Mouse (Mus musculus) midbrain, postnatal 0 days (tissue): ENCODE measurements around the gene Nfam1. TPM values are rescaled to one million over a fixed set of nuclear protein-coding genes. Genes with fewer than 3 reads are reported as not detected.

Source experiments
- ATAC-seq: fragments of 200-750 bp; cut with Nextera tagmentation; 2 replicates; pipeline ENCODE4 v1.8.0; 2017; ENCODE audit warnings: moderate number of reproducible peaks, mild to moderate bottlenecking, moderate TSS enrichment, moderate library complexity; ENCODE audit not compliant: low FRiP score
- DNase-seq: peaks from one replicate; pipeline ENCODE4 v3.0.0-alpha.2; 2015; ENCODE audit warnings: low spot score
- H3K27ac ChIP-seq: fragments of 300-500 bp; sonication (generic); 2 replicates; pipeline ENCODE4 v1.5.1; 2014; ENCODE audit warnings: low read depth, mild to moderate bottlenecking, low read length, mixed read lengths
- H3K27me3 ChIP-seq: fragments of 300-500 bp; sonication (generic); 2 replicates; pipeline ENCODE4 v1.6.1; 2014; ENCODE audit warnings: low read length, control low read depth, mixed read lengths; ENCODE audit not compliant: insufficient read depth
- H3K36me3 ChIP-seq: fragments of 300-500 bp; sonication (generic); 2 replicates; pipeline ENCODE4 v1.6.1; 2014; ENCODE audit warnings: low read length, control low read depth, mixed read lengths; ENCODE audit not compliant: insufficient read depth
- H3K4me1 ChIP-seq: fragments of 300-500 bp; sonication (generic); 2 replicates; pipeline ENCODE4 v1.6.1; 2014; ENCODE audit warnings: mild to moderate bottlenecking, control low read depth, antibody characterized with exemption, low read length, mixed read lengths; ENCODE audit not compliant: insufficient read depth
- H3K4me2 ChIP-seq: fragments of 300-500 bp; sonication (generic); 2 replicates; pipeline ENCODE4 v1.6.1; 2014; ENCODE audit warnings: low read depth, mild to moderate bottlenecking, low read length, mixed read lengths; ENCODE audit not compliant: poor library complexity, severe bottlenecking
- H3K4me3 ChIP-seq: fragments of 300-500 bp; sonication (generic); 2 replicates; pipeline ENCODE4 v1.5.1; 2014; ENCODE audit warnings: low read depth, mild to moderate bottlenecking, low read length, moderate library complexity
- H3K9ac ChIP-seq: fragments of 300-500 bp; sonication (generic); replicated peaks from 2 replicates; pipeline ENCODE4 v1.6.1; 2014; ENCODE audit warnings: mild to moderate bottlenecking, low read length, moderate library complexity, mixed read lengths; ENCODE audit not compliant: poor library complexity, severe bottlenecking
- H3K9me3 ChIP-seq: fragments of 300-500 bp; sonication (generic); 2 replicates; pipeline ENCODE4 v1.6.1; 2016; ENCODE audit warnings: low read length, control low read depth
- CTCF ChIP-seq: IDR thresholded peaks from 2 replicates; pipeline ENCODE4 v1.5.1; 2016; ENCODE audit warnings: antibody characterized with exemption, mild to moderate bottlenecking
- WGBS: fragments of 180-500 bp; shearing (Covaris S2); extraction: QIAGEN DNeasy Blood & Tissue Kit; methylation state at CpG from one replicate; pipeline ENCODE4 v1.1.7; 2014; 5-methylcytosine and 5-hydroxymethylcytosine counted together
- polyA plus RNA-seq: library from polyadenylated mRNA; unstranded; fragments of >200 nt; fragmentation: Nextera tagmentation; extraction: Ambion mirVana; gene quantifications from 2 replicates; pipeline ENCODE4 v1.2.1, GENCODE M21; 2015
- total RNA-seq: library from RNA; depleted of rRNA; stranded (reverse); fragments of >200 nt; gene quantifications from 2 replicates; pipeline ENCODE4 v1.2.3, GENCODE M21; 2014

Gene Nfam1
- total and polyA plus RNA-seq, 2 experiments from 2014 or later = 1.9 to 4.1 TPM

GRCm38 (mm10) chr15:83043362-83043708 is 10.2 kb upstream of the Nfam1 start:
- 63% methylated on average over 22 of the region's 22 CpGs for WGBS
- Histone ChIP-seq H3K27me3 (no peaks in the 10 kb centered on the region), H3K9me3 (no peaks in the 10 kb centered on the region), H3K4me3 (no peak overlapping the region), H3K4me2 (peak overlapping the region; percentile 45; the same call in 1 of the 2 replicates), H3K4me1 (peaks cover 6% of the 10 kb centered on the region; the same call in 1 of the 2 replicates), H3K36me3 (no peaks in the 10 kb centered on the region), H3K27ac (peak overlapping the region; percentile 81), H3K9ac (peak overlapping the region; percentile 46; the same call in 1 of the 2 replicates)
- no peak for DNase-seq
- no peak for ATAC-seq
- TF ChIP-seq CTCF = no peak

DNA sequence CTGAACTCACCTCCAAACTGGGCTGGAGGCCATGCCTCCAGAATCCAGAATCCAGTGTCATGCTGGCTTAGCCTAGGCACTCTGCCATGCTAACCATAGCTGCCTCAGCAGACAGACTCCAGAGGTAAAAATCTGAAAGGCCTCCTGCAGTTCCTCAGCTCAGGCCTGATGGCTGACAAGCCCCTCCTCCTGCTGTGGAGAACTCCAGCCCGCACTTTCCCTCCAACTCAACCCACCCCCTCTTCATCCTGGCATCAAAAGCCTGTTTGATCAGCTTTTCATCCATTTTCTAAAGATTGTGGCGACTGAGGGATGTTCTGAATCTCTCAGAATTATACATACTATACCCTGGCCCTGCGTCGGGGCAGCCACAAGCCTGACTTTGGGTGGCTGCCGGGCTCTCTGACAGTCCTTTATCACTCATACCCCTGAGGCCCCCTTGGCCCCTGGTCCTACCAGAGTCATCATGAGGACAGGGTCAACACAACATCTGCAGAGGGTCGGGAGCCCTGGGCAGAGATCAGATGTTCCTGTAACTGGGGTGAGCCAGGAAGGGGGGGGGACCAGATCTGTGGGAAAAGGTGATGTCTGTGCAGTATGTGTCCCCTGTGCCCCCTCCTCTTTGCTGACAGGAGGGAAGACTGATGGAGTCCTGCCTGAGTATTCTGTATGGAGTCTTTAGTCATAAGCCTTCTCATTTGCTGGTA is 9.7 kb upstream of the Nfam1 start:
- TF ChIP-seq CTCF = no peak
- Histone ChIP-seq H3K4me3 (peak overlapping the region; percentile 12; the same call in 1 of the 2 replicates), H3K9me3 (no peaks in the 10 kb centered on the region), H3K36me3 (no peaks in the 10 kb centered on the region), H3K27me3 (no peaks in the 10 kb centered on the region), H3K4me1 (peaks cover 6% of the 10 kb centered on the region; the same call in 1 of the 2 replicates), H3K4me2 (peak overlapping the region; percentile 45), H3K9ac (peak overlapping the region; percentile 46), H3K27ac (peak overlapping the region; percentile 81)
- ATAC-seq (peak; percentile 73), DNase-seq (peak; percentile 69)
- 6% methylated on average over 6 of the region's 6 CpGs for WGBS

GRCm38 (mm10) chr15:83040156-83040555 is 7.0 kb upstream of the Nfam1 start:
- WGBS = 53% methylated on average over 2 of the region's 2 CpGs
- ATAC-seq (no peak), DNase-seq (no peak)
- no peak overlapping the region for H3K9ac ChIP-seq
- no peaks in the 10 kb centered on the region for H3K9me3 ChIP-seq
- TF ChIP-seq CTCF = no peak
- no peak overlapping the region for H3K27ac ChIP-seq
- no peak overlapping the region for H3K4me2 ChIP-seq
- H3K36me3 ChIP-seq = no peaks in the 10 kb centered on the region
- H3K27me3 ChIP-seq = no peaks in the 10 kb centered on the region
- H3K4me1 ChIP-seq = peaks cover 6% of the 10 kb centered on the region
- no peak overlapping the region for H3K4me3 ChIP-seq

DNA sequence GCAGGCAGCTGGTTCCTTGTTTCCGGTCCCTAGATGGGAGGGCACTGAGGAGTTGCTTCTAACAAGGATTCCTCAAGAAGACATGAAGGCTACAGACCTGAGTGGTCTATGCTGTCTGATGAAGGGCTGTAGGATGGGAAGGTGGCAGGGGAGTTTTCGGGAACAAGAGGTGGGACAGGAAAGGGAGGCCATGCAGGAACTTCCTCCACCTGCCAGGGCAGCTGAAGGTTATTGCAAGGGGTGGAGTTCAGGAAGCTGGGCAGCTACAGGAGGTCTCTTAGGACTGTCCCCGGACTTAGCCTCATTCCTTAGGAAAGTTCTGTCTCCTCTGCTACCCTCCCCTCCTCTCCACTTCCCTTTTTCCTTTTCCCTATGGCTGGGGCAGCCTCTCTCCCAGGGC is 5.7 kb upstream of the Nfam1 start:
- H3K9ac ChIP-seq = no peak overlapping the region
- no peaks in the 10 kb centered on the region for H3K27me3 ChIP-seq
- no peaks in the 10 kb centered on the region for H3K36me3 ChIP-seq
- WGBS = 59% methylated on average over 3 of the region's 3 CpGs
- DNase-seq (no peak), ATAC-seq (no peak)
- H3K4me2 ChIP-seq = no peak overlapping the region
- H3K4me3 ChIP-seq = no peak overlapping the region
- H3K9me3 ChIP-seq = no peaks in the 10 kb centered on the region
- no peak overlapping the region for H3K27ac ChIP-seq
- no peak for TF ChIP-seq CTCF
- H3K4me1 ChIP-seq = peaks cover 19% of the 10 kb centered on the region

- no peaks in the 10 kb centered on the region for H3K36me3 ChIP-seq
- 5% methylated on average over 8 of the region's 8 CpGs for WGBS
- ATAC-seq (no peak), DNase-seq (peak; percentile 83)
- peak; percentile 99 for TF ChIP-seq CTCF
- no peak overlapping the region for H3K4me3 ChIP-seq
- no peak overlapping the region for H3K9ac ChIP-seq
- no peaks in the 10 kb centered on the region for H3K27me3 ChIP-seq
- no peak overlapping the region for H3K4me2 ChIP-seq
- H3K9me3 ChIP-seq = no peaks in the 10 kb centered on the region
- peaks cover 18% of the 10 kb centered on the region for H3K4me1 ChIP-seq
- H3K27ac ChIP-seq = no peak overlapping the region
Observed at GRCm38 (mm10) chr15:83037755-83038483, 4.8 kb upstream of the Nfam1 start.

DNA sequence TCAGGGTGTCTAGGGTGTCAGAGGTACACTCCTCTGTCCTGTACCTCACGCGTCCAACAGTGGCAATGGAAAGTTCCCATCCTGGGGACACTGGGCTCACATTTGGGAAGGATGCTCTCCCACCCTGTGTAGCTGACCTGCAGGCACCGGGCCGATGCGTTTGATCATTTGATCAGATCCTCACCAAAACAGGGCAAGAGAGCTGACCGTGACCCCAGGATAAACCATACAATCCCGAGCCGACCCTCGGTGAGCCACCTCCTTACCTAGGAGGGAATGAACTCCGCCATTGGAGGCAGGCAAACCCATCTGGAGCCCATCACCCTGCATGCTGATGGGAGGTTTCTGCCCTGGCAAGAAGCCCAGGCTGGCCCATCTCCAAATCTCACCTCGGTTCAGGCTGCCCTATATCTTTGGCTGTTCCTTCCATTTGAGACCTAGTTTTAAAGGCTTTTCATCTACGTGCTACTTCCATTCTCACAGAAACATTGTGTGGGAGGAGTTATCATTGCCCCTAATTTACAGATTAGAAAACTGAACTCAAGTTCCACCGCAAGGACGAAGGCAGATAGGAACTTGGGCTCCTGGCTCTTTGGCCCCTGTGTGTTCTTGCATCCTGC is 3.9 kb upstream of the Nfam1 start:
- Histone ChIP-seq H3K9ac (no peak overlapping the region), H3K27me3 (no peaks in the 10 kb centered on the region), H3K9me3 (no peaks in the 10 kb centered on the region), H3K4me2 (no peak overlapping the region), H3K4me3 (no peak overlapping the region), H3K36me3 (no peaks in the 10 kb centered on the region), H3K4me1 (peaks cover 16% of the 10 kb centered on the region), H3K27ac (no peak overlapping the region)
- WGBS = 73% methylated on average over 14 of the region's 14 CpGs
- peak; percentile 64 for DNase-seq
- TF ChIP-seq CTCF = no peak
- ATAC-seq = no peak
